Mouse (Mus musculus) hindbrain, embryonic 12.5 days (tissue): ENCODE results near the gene Tmem116. TPM values are rescaled to one million over a fixed set of nuclear protein-coding genes. Genes with fewer than 3 reads are reported as not detected.

Source experiments
- ATAC-seq: fragments of 200-750 bp; cut with Nextera tagmentation; 2 replicates; pipeline ENCODE4 v1.8.0; 2017; ENCODE audit warnings: moderate TSS enrichment; ENCODE audit not compliant: low FRiP score
- H3K27ac ChIP-seq: fragments of 300-500 bp; sonication (generic); 2 replicates; pipeline ENCODE4 v1.5.1; 2016; ENCODE audit warnings: mild to moderate bottlenecking
- H3K27me3 ChIP-seq: fragments of 300-500 bp; sonication (generic); 2 replicates; pipeline ENCODE4 v1.6.1; 2016; ENCODE audit warnings: mild to moderate bottlenecking
- H3K36me3 ChIP-seq: fragments of 300-500 bp; sonication (generic); 2 replicates; pipeline ENCODE4 v1.6.1; 2016; ENCODE audit warnings: mild to moderate bottlenecking
- H3K4me1 ChIP-seq: fragments of 300-500 bp; sonication (generic); 2 replicates; pipeline ENCODE4 v1.6.1; 2016
- H3K4me2 ChIP-seq: fragments of 300-500 bp; sonication (generic); replicated peaks from 2 replicates; pipeline ENCODE4 v1.6.1; 2016; ENCODE audit warnings: mild to moderate bottlenecking
- H3K4me3 ChIP-seq: fragments of 300-500 bp; sonication (generic); 2 replicates; pipeline ENCODE4 v1.5.1; 2016; ENCODE audit warnings: mild to moderate bottlenecking
- H3K9ac ChIP-seq: fragments of 300-500 bp; sonication (generic); 2 replicates; pipeline ENCODE4 v1.6.1; 2016; ENCODE audit warnings: mild to moderate bottlenecking, moderate library complexity
- H3K9me3 ChIP-seq: fragments of 300-500 bp; sonication (generic); replicated peaks from 2 replicates; pipeline ENCODE4 v1.6.1; 2016; ENCODE audit warnings: mild to moderate bottlenecking
- WGBS: fragments of 180-500 bp; shearing (Covaris S2); methylation state at CpG from one replicate; pipeline ENCODE4 v1.1.7; 2016; 5-methylcytosine and 5-hydroxymethylcytosine counted together
- polyA plus RNA-seq: library from polyadenylated mRNA; unstranded; fragments of >200 nt; fragmentation: Nextera tagmentation; extraction: Ambion mirVana; gene quantifications from 2 replicates; pipeline ENCODE4 v1.2.1, GENCODE M21; 2016

Gene Tmem116
- polyA plus RNA-seq = 1.4 and 1.8 TPM in 2 replicates

GRCm38 (mm10) chr5:121451644-121452025, at the start of gene Tmem116:
Gene Tmem116, plus strand, starts transcription at chr5:121451893.
- peak within 1 kb of the TSS; percentile 88 for H3K4me3 ChIP-seq
- ATAC-seq = peak; percentile 47; the same call in 1 of the 2 replicates

GRCm38 (mm10) chr5:121407856-121408255, 43.8 kb upstream of the Tmem116 start:
- Histone ChIP-seq H3K4me1 (no peaks in the 10 kb centered on the region), H3K4me2 (no peak overlapping the region), H3K4me3 (no peak overlapping the region), H3K36me3 (peaks cover 45% of the 10 kb centered on the region), H3K9ac (no peak overlapping the region), H3K9me3 (no peaks in the 10 kb centered on the region), H3K27me3 (no peaks in the 10 kb centered on the region), H3K27ac (no peak overlapping the region)
- 92% methylated on average over 8 of the region's 8 CpGs for whole genome bisulfite sequencing
- ATAC-seq = no peak

More at GRCm38 (mm10) chr5:121451644-121452025, at the start of gene Tmem116:
- WGBS = 0% methylated on average over 17 of the region's 17 CpGs
- Histone ChIP-seq H3K9ac (peak within 1 kb of the TSS; percentile 93), H3K36me3 (peaks cover 30% of the 10 kb centered on the region), H3K4me1 (peaks cover 20% of the 10 kb centered on the region), H3K9me3 (no peaks in the 10 kb centered on the region; the same call in 1 of the 2 replicates), H3K27me3 (no peaks in the 10 kb centered on the region), H3K4me2 (peak within 1 kb of the TSS; percentile 82), H3K27ac (peak within 1 kb of the TSS; percentile 96)

DNA sequence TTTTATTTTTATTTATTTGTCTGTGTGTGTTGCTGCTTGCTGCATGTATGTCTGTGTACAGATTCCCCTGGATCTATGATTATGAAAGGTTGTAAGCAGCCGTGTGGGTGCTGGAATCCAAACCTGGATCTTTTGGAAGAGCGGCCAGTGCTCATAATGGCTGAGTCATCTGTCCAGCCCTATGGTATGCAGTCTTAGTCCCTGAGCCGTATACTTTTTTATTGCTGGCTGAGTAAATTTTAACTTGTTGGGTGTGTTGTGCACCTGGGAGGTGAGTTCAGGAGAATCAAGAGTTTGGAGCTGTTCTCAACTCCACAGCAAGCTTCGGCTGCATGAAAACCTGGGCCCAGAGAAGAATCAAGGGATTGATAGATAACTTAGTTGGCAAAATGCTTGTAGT, 40.7 kb upstream of the Tmem116 start:
- Histone ChIP-seq H3K4me1 (no peaks in the 10 kb centered on the region), H3K27ac (no peak overlapping the region), H3K36me3 (peaks cover 73% of the 10 kb centered on the region), H3K4me2 (no peak overlapping the region), H3K4me3 (no peak overlapping the region), H3K9ac (no peak overlapping the region), H3K27me3 (no peaks in the 10 kb centered on the region), H3K9me3 (no peaks in the 10 kb centered on the region)
- 100% methylated on average over 4 of the region's 4 CpGs for WGBS
- no peak for ATAC-seq

GRCm38 (mm10) chr5:121420721-121421120, 31.0 kb upstream of the Tmem116 start:
- Histone ChIP-seq H3K27me3 (no peaks in the 10 kb centered on the region), H3K4me1 (no peaks in the 10 kb centered on the region), H3K9me3 (no peaks in the 10 kb centered on the region), H3K27ac (no peak overlapping the region), H3K4me3 (no peak overlapping the region), H3K4me2 (no peak overlapping the region), H3K36me3 (peaks cover 95% of the 10 kb centered on the region), H3K9ac (no peak overlapping the region)
- ATAC-seq = no peak
- WGBS = 92% methylated on average over 9 of the region's 9 CpGs

DNA sequence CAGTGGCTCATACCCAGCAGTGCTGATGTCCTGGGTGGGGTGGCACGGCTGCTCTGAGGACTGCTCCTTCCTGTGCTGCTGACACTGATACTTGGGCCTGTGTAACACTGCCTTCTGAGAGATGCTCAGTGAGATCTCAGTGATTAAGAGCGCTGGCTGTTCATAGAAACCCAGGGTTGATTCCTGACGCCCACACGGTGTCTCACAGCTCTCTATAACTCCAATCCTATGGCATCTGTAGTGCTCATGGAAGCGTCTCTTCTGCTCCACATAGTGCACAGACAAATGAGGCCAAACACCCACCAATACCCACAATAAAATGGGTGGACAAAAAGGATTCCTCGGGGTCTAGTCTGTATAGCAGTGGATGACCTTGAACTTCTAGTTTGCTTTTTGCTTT, 28.9 kb upstream of the Tmem116 start:
- Histone ChIP-seq H3K27ac (no peak overlapping the region), H3K4me2 (no peak overlapping the region), H3K4me3 (no peak overlapping the region), H3K4me1 (no peaks in the 10 kb centered on the region), H3K36me3 (peaks cover 95% of the 10 kb centered on the region), H3K9ac (no peak overlapping the region), H3K27me3 (no peaks in the 10 kb centered on the region), H3K9me3 (no peaks in the 10 kb centered on the region)
- WGBS = 95% methylated on average over 6 of the region's 6 CpGs
- ATAC-seq = no peak

- ATAC-seq = no peak
These were observed 28.4 kb upstream of the Tmem116 start for GRCm38 (mm10) chr5:121423297-121423696.

DNA sequence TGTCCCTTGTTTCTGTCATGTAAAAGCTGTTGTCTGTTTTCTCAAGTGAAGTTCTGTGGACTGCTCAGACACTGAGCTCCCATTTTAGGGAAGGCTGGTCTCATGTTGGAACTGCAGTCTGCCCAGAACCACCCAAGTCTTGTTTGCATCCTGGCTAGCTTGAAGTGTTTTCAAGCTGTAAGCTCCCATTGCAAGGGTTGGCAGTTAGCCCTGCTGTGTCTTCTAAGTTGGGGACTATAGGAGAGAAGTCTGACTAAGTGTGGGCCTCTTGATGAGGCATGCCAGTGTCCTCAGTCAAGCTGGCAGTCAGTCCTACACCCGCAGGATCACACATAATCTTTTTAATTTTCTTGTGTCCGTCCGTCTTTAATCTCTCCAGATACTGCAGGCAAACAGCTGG, 22.7 kb upstream of the Tmem116 start:
- Histone ChIP-seq H3K36me3 (peaks cover 99% of the 10 kb centered on the region), H3K9ac (no peak overlapping the region)
- WGBS = 98% methylated on average over 3 of the region's 3 CpGs

More at GRCm38 (mm10) chr5:121423297-121423696, 28.4 kb upstream of the Tmem116 start:
- H3K36me3 ChIP-seq = peaks cover 95% of the 10 kb centered on the region
- H3K9ac ChIP-seq = no peak overlapping the region
- H3K27ac ChIP-seq = no peak overlapping the region
- no peaks in the 10 kb centered on the region for H3K27me3 ChIP-seq
- H3K4me1 ChIP-seq = no peaks in the 10 kb centered on the region
- 90% methylated on average over 10 of the region's 10 CpGs for WGBS
- no peak overlapping the region for H3K4me3 ChIP-seq
- no peak overlapping the region for H3K4me2 ChIP-seq
- H3K9me3 ChIP-seq = no peaks in the 10 kb centered on the region

GRCm38 (mm10) chr5:121438131-121438530, 13.6 kb upstream of the Tmem116 start:
- H3K4me1 ChIP-seq = no peaks in the 10 kb centered on the region
- H3K27ac ChIP-seq = no peak overlapping the region
- ATAC-seq = no peak
- no peaks in the 10 kb centered on the region for H3K9me3 ChIP-seq
- no peak overlapping the region for H3K9ac ChIP-seq
- no peak overlapping the region for H3K4me3 ChIP-seq
- no peak overlapping the region for H3K4me2 ChIP-seq
- no peaks in the 10 kb centered on the region for H3K27me3 ChIP-seq
- H3K36me3 ChIP-seq = peaks cover 87% of the 10 kb centered on the region
- WGBS = 88% methylated on average over 5 of the region's 5 CpGs

More for the DNA sequence above, 22.7 kb upstream of the Tmem116 start:
- Histone ChIP-seq H3K27me3 (no peaks in the 10 kb centered on the region), H3K4me1 (no peaks in the 10 kb centered on the region), H3K4me3 (no peak overlapping the region), H3K9me3 (no peaks in the 10 kb centered on the region), H3K4me2 (no peak overlapping the region), H3K27ac (no peak overlapping the region)
- ATAC-seq = no peak

- no peak for ATAC-seq
- Histone ChIP-seq H3K36me3 (peaks cover 87% of the 10 kb centered on the region), H3K27me3 (no peaks in the 10 kb centered on the region), H3K9me3 (no peaks in the 10 kb centered on the region), H3K4me3 (no peak overlapping the region), H3K4me2 (no peak overlapping the region), H3K9ac (no peak overlapping the region), H3K27ac (no peak overlapping the region), H3K4me1 (no peaks in the 10 kb centered on the region)
- 97% methylated on average over 11 of the region's 11 CpGs for WGBS
These were observed 12.9 kb upstream of the Tmem116 start for GRCm38 (mm10) chr5:121438756-121439155.

DNA sequence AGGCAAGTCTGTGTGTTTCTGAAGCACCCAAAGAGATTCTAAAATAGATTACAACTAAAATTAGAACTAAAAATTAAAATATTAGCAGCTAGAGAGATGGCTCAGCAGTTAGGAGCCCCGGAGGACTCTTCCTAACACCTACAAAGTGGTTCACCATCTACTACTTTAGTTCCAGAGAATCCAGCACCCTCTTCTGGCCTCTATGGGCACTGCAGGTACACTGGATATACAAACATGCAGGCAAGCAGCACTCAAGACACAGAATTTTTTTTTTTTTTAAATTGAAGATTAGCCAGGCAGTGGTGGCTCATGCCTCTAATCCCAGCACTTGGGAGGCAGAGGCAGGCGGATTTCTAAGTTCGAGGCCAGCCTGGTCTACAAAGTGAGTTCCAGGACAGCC, 8.1 kb upstream of the Tmem116 start:
- 99% methylated on average over 3 of the region's 3 CpGs for WGBS
- Histone ChIP-seq H3K9ac (no peak overlapping the region), H3K4me3 (no peak overlapping the region), H3K27ac (no peak overlapping the region), H3K4me2 (no peak overlapping the region), H3K4me1 (no peaks in the 10 kb centered on the region), H3K9me3 (no peaks in the 10 kb centered on the region; the same call in 1 of the 2 replicates), H3K27me3 (no peaks in the 10 kb centered on the region), H3K36me3 (peaks cover 90% of the 10 kb centered on the region)
- no peak for ATAC-seq

- Histone ChIP-seq H3K27ac (no peak overlapping the region), H3K4me2 (no peak overlapping the region), H3K36me3 (peaks cover 87% of the 10 kb centered on the region), H3K9me3 (no peaks in the 10 kb centered on the region; the same call in 1 of the 2 replicates), H3K9ac (no peak overlapping the region), H3K27me3 (no peaks in the 10 kb centered on the region), H3K4me3 (no peak overlapping the region), H3K4me1 (no peaks in the 10 kb centered on the region)
- ATAC-seq = no peak
- 95% methylated on average over 5 of the region's 5 CpGs for WGBS
These were observed 6.8 kb upstream of the Tmem116 start for GRCm38 (mm10) chr5:121444870-121445269.

GRCm38 (mm10) chr5:121448450-121448849, 3.2 kb upstream of the Tmem116 start:
- WGBS = 93% methylated on average over 3 of the region's 3 CpGs
- Histone ChIP-seq H3K27ac (no peak overlapping the region), H3K4me3 (no peak overlapping the region), H3K36me3 (peaks cover 62% of the 10 kb centered on the region), H3K4me1 (peaks cover 17% of the 10 kb centered on the region), H3K9me3 (no peaks in the 10 kb centered on the region; the same call in 1 of the 2 replicates), H3K9ac (no peak overlapping the region), H3K27me3 (no peaks in the 10 kb centered on the region), H3K4me2 (no peak overlapping the region)
- no peak for ATAC-seq

DNA sequence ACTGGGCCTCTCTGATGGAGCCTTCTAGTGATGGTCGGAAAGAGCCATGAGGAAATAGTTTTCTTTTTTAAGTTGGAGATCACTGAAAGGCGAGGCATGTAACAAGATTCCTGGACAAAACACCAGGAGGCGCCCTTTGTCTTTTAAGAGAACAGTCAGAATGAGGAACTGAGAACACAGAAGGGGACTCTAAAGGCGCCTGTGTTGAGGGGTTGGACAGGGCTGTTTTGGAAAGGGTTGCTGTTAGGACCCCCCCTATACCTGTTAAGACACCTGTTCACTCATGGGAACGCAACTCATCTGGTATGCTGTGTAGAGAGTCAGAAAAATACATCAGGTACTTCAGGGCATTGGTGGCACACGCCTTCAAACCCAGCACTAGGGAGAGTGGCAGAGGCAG, 1.7 kb upstream of the Tmem116 start:
- Histone ChIP-seq H3K27me3 (no peaks in the 10 kb centered on the region), H3K9ac (no peak overlapping the region)

More for the DNA sequence above, 1.7 kb upstream of the Tmem116 start:
- Histone ChIP-seq H3K4me1 (peaks cover 20% of the 10 kb centered on the region), H3K4me2 (no peak overlapping the region), H3K9me3 (no peaks in the 10 kb centered on the region; the same call in 1 of the 2 replicates), H3K36me3 (peaks cover 46% of the 10 kb centered on the region), H3K27ac (no peak overlapping the region), H3K4me3 (no peak overlapping the region)
- 75% methylated on average over 6 of the region's 6 CpGs for WGBS
- ATAC-seq = no peak
